Mouse (Mus musculus): ENCODE results near the gene Dtnbp1. TPM values are rescaled to one million over a fixed set of nuclear protein-coding genes. Genes with fewer than 3 reads are reported as not detected.
A peak's percentile ranks its signal among the peaks of the same experiment; 100 is the strongest.

Gene Dtnbp1
- total and polyA plus RNA-seq, 2 experiments from 2014 or later = 115 to 139 TPM

- H3K27ac ChIP-seq (ENCODE audit: low read depth, low read length) = no peak overlapping the region
- H3K4me1 ChIP-seq (ENCODE audit: insufficient read depth, low read length) = no peaks in the 10 kb centered on the region
- H3K9me3 ChIP-seq (ENCODE audit: low read length) = no peaks in the 10 kb centered on the region
- H3K4me3 ChIP-seq (ENCODE audit: low read depth, low read length) = no peak overlapping the region
- H3K27me3 ChIP-seq (ENCODE audit: insufficient read depth, low read length) = no peaks in the 10 kb centered on the region
- 86% methylated on average over 2 of the region's 2 CpGs for WGBS
- no peak overlapping the region for H3K9ac ChIP-seq (replicated peaks; ENCODE audit: low read length, poor library complexity, severe bottlenecking)
- no peak for DNase-seq (ENCODE audit: low spot score)
- no peak overlapping the region for H3K4me2 ChIP-seq (ENCODE audit: low read depth, low read length, poor library complexity, severe bottlenecking)
- ATAC-seq (ENCODE audit: low FRiP score) = no peak
- peaks cover 10% of the 10 kb centered on the region; the same call in 1 of the 2 replicates for H3K36me3 ChIP-seq (ENCODE audit: insufficient read depth, low read length)
- no peak for TF ChIP-seq CTCF (IDR thresholded peaks at IDR 0.05)
Measured at GRCm38 (mm10) chr13:44985321-44985720, 16.6 kb downstream of the Dtnbp1 start.

GRCm38 (mm10) chr13:44983635-44984401 is 18.1 kb downstream of the Dtnbp1 start:
- Histone ChIP-seq H3K4me2 (ENCODE audit: low read depth, low read length, poor library complexity, severe bottlenecking) (no peak overlapping the region), H3K4me3 (ENCODE audit: low read depth, low read length) (no peak overlapping the region), H3K27me3 (ENCODE audit: insufficient read depth, low read length) (no peaks in the 10 kb centered on the region), H3K36me3 (ENCODE audit: insufficient read depth, low read length) (peaks cover 10% of the 10 kb centered on the region; the same call in 1 of the 2 replicates), H3K9ac (replicated peaks; ENCODE audit: low read length, poor library complexity, severe bottlenecking) (no peak overlapping the region), H3K27ac (ENCODE audit: low read depth, low read length) (no peak overlapping the region), H3K9me3 (ENCODE audit: low read length) (no peaks in the 10 kb centered on the region), H3K4me1 (ENCODE audit: insufficient read depth, low read length) (no peaks in the 10 kb centered on the region)
- no peak for DNase-seq (ENCODE audit: low spot score)
- no peak for ATAC-seq (ENCODE audit: low FRiP score)
- 89% methylated on average over 5 of the region's 5 CpGs for WGBS
- TF ChIP-seq CTCF (IDR thresholded peaks at IDR 0.05) = no peak

DNA sequence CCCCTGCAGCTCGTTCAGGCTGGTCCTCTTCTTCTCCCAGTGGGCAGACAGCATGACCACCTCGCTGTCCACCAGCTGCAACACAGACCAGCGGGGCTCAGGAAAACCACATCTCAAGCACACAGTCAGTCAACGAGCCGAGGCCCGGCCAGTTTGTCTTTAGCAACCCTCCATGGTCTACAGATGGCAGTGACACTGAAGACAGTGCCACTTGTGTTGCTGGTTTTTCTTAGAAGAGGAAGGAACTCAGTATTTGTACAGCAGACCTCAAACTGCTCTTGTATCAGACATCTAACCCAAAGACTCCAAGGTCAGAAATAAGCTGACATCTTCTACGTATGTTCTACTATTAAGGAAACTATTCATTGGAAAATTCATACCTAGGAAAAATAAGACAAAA is 19.1 kb downstream of the Dtnbp1 start:
- 92% methylated on average over 7 of the region's 7 CpGs for WGBS
- no peaks in the 10 kb centered on the region for H3K9me3 ChIP-seq (ENCODE audit: low read length)
- no peak for ATAC-seq (ENCODE audit: low FRiP score)
- H3K27ac ChIP-seq (ENCODE audit: low read depth, low read length) = no peak overlapping the region
- H3K27me3 ChIP-seq (ENCODE audit: insufficient read depth, low read length) = no peaks in the 10 kb centered on the region
- no peak overlapping the region for H3K4me3 ChIP-seq (ENCODE audit: low read depth, low read length)
- H3K36me3 ChIP-seq (ENCODE audit: insufficient read depth, low read length) = peaks cover 6% of the 10 kb centered on the region; the same call in 1 of the 2 replicates
- no peak for TF ChIP-seq CTCF (IDR thresholded peaks at IDR 0.05)
- no peak overlapping the region for H3K9ac ChIP-seq (replicated peaks; ENCODE audit: low read length, poor library complexity, severe bottlenecking)
- H3K4me1 ChIP-seq (ENCODE audit: insufficient read depth, low read length) = no peaks in the 10 kb centered on the region
- DNase-seq (ENCODE audit: low spot score) = no peak
- H3K4me2 ChIP-seq (ENCODE audit: low read depth, low read length, poor library complexity, severe bottlenecking) = no peak overlapping the region

- no peak overlapping the region for H3K27ac ChIP-seq (ENCODE audit: low read depth, low read length)
- H3K36me3 ChIP-seq (ENCODE audit: insufficient read depth, low read length) = 0 out of 2 replicates have a peak, but pooled peaks cover 3% of the 10 kb centered on the region
- no peak overlapping the region for H3K4me2 ChIP-seq (ENCODE audit: low read depth, low read length, poor library complexity, severe bottlenecking)
- no peak overlapping the region for H3K9ac ChIP-seq (replicated peaks; ENCODE audit: low read length, poor library complexity, severe bottlenecking)
- H3K9me3 ChIP-seq (ENCODE audit: low read length) = no peaks in the 10 kb centered on the region
- H3K4me3 ChIP-seq (ENCODE audit: low read depth, low read length) = no peak overlapping the region
- TF ChIP-seq CTCF (IDR thresholded peaks at IDR 0.05) = no peak
- no peak for ATAC-seq (ENCODE audit: low FRiP score)
- no peaks in the 10 kb centered on the region for H3K27me3 ChIP-seq (ENCODE audit: insufficient read depth, low read length)
- 89% methylated on average over 7 of the region's 7 CpGs for WGBS
- no peaks in the 10 kb centered on the region for H3K4me1 ChIP-seq (ENCODE audit: insufficient read depth, low read length)
- DNase-seq (ENCODE audit: low spot score) = no peak
Measured at GRCm38 (mm10) chr13:44979433-44979832, 22.5 kb downstream of the Dtnbp1 start.

DNA sequence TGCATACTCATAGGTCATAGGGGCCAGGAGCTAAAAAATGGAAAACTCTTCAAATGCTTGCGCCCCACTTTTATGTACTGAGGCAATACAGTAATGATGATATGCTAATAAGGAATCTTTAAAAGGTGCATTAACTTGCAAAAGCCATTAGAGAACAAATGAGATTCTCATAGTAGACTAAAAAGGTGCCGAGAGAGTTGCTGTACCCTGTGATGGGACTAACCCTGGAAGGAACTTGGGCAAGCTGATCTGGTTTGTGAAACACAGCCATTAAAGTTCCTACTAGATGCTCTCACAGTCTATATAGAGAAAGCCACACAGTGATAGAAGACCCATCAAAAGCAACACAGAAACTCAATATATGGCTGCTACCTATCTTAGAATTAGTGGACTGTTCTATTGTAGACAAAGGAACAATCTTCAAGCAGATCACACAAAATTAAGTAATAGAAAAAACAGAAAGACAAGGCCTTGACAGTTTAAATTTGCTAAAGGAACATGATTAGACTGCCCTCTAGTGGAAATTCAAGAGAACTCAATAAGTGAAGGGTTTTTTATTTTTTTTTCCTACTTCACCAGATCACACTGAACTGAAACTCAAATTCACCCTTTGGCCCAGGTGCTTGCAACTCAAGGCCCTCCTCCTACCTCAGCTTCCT is 24.3 kb downstream of the Dtnbp1 start:
- TF ChIP-seq CTCF (IDR thresholded peaks at IDR 0.05) = peak; percentile 86
- H3K4me3 ChIP-seq (ENCODE audit: low read depth, low read length) = no peak overlapping the region
- no peak overlapping the region for H3K27ac ChIP-seq (ENCODE audit: low read depth, low read length)
- H3K9me3 ChIP-seq (ENCODE audit: low read length) = no peaks in the 10 kb centered on the region
- H3K4me1 ChIP-seq (ENCODE audit: insufficient read depth, low read length) = no peaks in the 10 kb centered on the region
- WGBS = 52% methylated on average over 2 of the region's 2 CpGs
- H3K9ac ChIP-seq (replicated peaks; ENCODE audit: low read length, poor library complexity, severe bottlenecking) = no peak overlapping the region
- ATAC-seq (ENCODE audit: low FRiP score) (no peak; the same call in 1 of the 2 replicates), DNase-seq (ENCODE audit: low spot score) (peak; percentile 73)
- no peaks in the 10 kb centered on the region for H3K27me3 ChIP-seq (ENCODE audit: insufficient read depth, low read length)
- 0 out of 2 replicates have a peak, but pooled peaks cover 3% of the 10 kb centered on the region for H3K36me3 ChIP-seq (ENCODE audit: insufficient read depth, low read length)
- H3K4me2 ChIP-seq (ENCODE audit: low read depth, low read length, poor library complexity, severe bottlenecking) = no peak overlapping the region

GRCm38 (mm10) chr13:44977059-44977458 is 24.9 kb downstream of the Dtnbp1 start:
- Histone ChIP-seq H3K27ac (ENCODE audit: low read depth, low read length) (no peak overlapping the region), H3K9me3 (ENCODE audit: low read length) (no peaks in the 10 kb centered on the region), H3K4me2 (ENCODE audit: low read depth, low read length, poor library complexity, severe bottlenecking) (no peak overlapping the region), H3K4me1 (ENCODE audit: insufficient read depth, low read length) (no peaks in the 10 kb centered on the region), H3K36me3 (ENCODE audit: insufficient read depth, low read length) (0 out of 2 replicates have a peak, but pooled peaks cover 3% of the 10 kb centered on the region), H3K9ac (replicated peaks; ENCODE audit: low read length, poor library complexity, severe bottlenecking) (no peak overlapping the region), H3K4me3 (ENCODE audit: low read depth, low read length) (no peak overlapping the region), H3K27me3 (ENCODE audit: insufficient read depth, low read length) (no peaks in the 10 kb centered on the region)
- peak; percentile 46 for DNase-seq (ENCODE audit: low spot score)
- no peak for ATAC-seq (ENCODE audit: low FRiP score)
- WGBS = 24% methylated on average over 2 of the region's 2 CpGs
- TF ChIP-seq CTCF (IDR thresholded peaks at IDR 0.05) = 0 out of 2 replicates have a peak, but pooled peaks have one; percentile 8
